Mouse (Mus musculus): ENCODE data around the gene Gsx2.

GRCm38 (mm10) chr5:75073167-75073566, 2.2 kb upstream of the Gsx2 start:
- TF ChIP-seq CTCF (IDR thresholded peaks at IDR 0.05) (no peak), POLR2A (IDR thresholded peaks at IDR 0.05; ENCODE audit: insufficient read depth, low read depth, low read length) (no peak), EP300 (IDR thresholded peaks at IDR 0.05; ENCODE audit: insufficient read depth, low read depth, low read length) (no peak)
